ENCODE assay signal across 16 mouse cellular contexts in genomic region chrX:109189607-109190006, GRCm38 (mm10). TPM values are rescaled to one million over a fixed set of nuclear protein-coding genes. Genes with fewer than 3 reads are reported as not detected.
"Had no signal": no experiment of that assay in that cellular context is flagged by ENCODE, and none has a peak within 500 bp of the region (broad histone marks: within the 10 kb centered on the region; RNA-seq: fewer than 3 reads in every experiment).

No protein-coding gene starts in this region.

- H3K4me3 ChIP-seq: kidney, embryonic 15.5 days; liver, embryonic 13.5 days; lung, embryonic 15.5 days; midbrain, embryonic 10.5 days had no signal

- H3K27ac ChIP-seq: kidney, embryonic 15.5 days; liver, embryonic 13.5 days; lung, embryonic 15.5 days; midbrain, embryonic 10.5 days had no signal

- H3K9me3 ChIP-seq: kidney, embryonic 15.5 days; liver, embryonic 13.5 days; lung, embryonic 15.5 days; midbrain, embryonic 10.5 days had no signal

- H3K4me1 ChIP-seq: kidney, embryonic 15.5 days; liver, embryonic 13.5 days; lung, embryonic 15.5 days; midbrain, embryonic 10.5 days had no signal

- H3K9ac ChIP-seq: kidney, embryonic 15.5 days; liver, embryonic 13.5 days; liver, postnatal 0 days; lung, embryonic 15.5 days had no signal

- H3K36me3 ChIP-seq: kidney, embryonic 15.5 days; liver, embryonic 13.5 days; lung, embryonic 15.5 days; midbrain, embryonic 10.5 days had no signal

- DNase-seq: kidney, adult 11 months; kidney, postnatal 14 days; left cerebral cortex, postnatal 4 days; liver, embryonic 13.5 days; liver, postnatal 0 days; midbrain, embryonic 14.5 days; right cerebral cortex, postnatal 14 days; thymus, postnatal 36 days had no signal

- H3K27me3 ChIP-seq: kidney, embryonic 15.5 days; liver, embryonic 13.5 days; lung, embryonic 15.5 days had no signal

- H3K4me2 ChIP-seq: kidney, embryonic 15.5 days; liver, embryonic 13.5 days; lung, embryonic 15.5 days had no signal

- ATAC-seq: liver, postnatal 0 days had no signal

RNA-seq across cellular contexts. Expression of gene Gm6377, which starts 6.9 kb away (rescaled TPM):
- total RNA-seq: layer of hippocampus, adult 8-10 months; layer of hippocampus, postnatal 14 days; left cerebral cortex, adult 18-20 months; left cerebral cortex, postnatal 10 days; left cerebral cortex, postnatal 4 days had no signal
- polyA plus RNA-seq: lung, embryonic 15.5 days; neural tube, embryonic 14.5 days had no signal
